Mouse (Mus musculus) limb, embryonic 10.5 days (tissue): Measurements from ENCODE around the gene AI464131. TPM values are rescaled to one million over a fixed set of nuclear protein-coding genes. Genes with fewer than 3 reads are reported as not detected.
A peak's percentile ranks its signal among the peaks of the same experiment; 100 is the strongest.

ENCODE experiments used
- DNase-seq: peaks from one replicate; pipeline ENCODE4 v3.0.0-alpha.2; 2017; ENCODE audit warnings: low spot score
- H3K27ac ChIP-seq: fragments of 300-500 bp; sonication (generic); 2 replicates; pipeline ENCODE4 v1.5.1; 2016; ENCODE audit warnings: mild to moderate bottlenecking
- H3K27me3 ChIP-seq: fragments of 300-500 bp; sonication (generic); 2 replicates; pipeline ENCODE4 v1.6.1; 2016; ENCODE audit warnings: low read depth, mild to moderate bottlenecking; ENCODE audit not compliant: poor library complexity, severe bottlenecking
- H3K36me3 ChIP-seq: fragments of 300-500 bp; sonication (generic); 2 replicates; pipeline ENCODE4 v1.6.1; 2016; ENCODE audit warnings: mild to moderate bottlenecking, moderate library complexity
- H3K4me1 ChIP-seq: fragments of 300-500 bp; sonication (generic); 2 replicates; pipeline ENCODE4 v1.6.1; 2016
- H3K4me3 ChIP-seq: fragments of 300-500 bp; sonication (generic); 2 replicates; pipeline ENCODE4 v1.5.1; 2016; ENCODE audit warnings: mild to moderate bottlenecking, moderate library complexity
- H3K9me3 ChIP-seq: fragments of 300-500 bp; sonication (generic); replicated peaks from 2 replicates; pipeline ENCODE4 v1.6.1; 2016; ENCODE audit warnings: mild to moderate bottlenecking
- WGBS: fragments of 180-500 bp; shearing (Covaris S2); methylation state at CpG from one replicate; pipeline ENCODE4 v1.1.7; 2016; 5-methylcytosine and 5-hydroxymethylcytosine counted together
- polyA plus RNA-seq: library from polyadenylated mRNA; unstranded; fragments of >200 nt; fragmentation: Nextera tagmentation; extraction: Ambion mirVana; gene quantifications from 2 replicates; pipeline ENCODE4 v1.2.1, GENCODE M21; 2016

The AI464131 gene
- polyA plus RNA-seq, 1 experiment from 2014 or later, result 5.2 TPM

- Histone ChIP-seq H3K4me1 (peaks cover 4% of the 10 kb centered on the region; the same call in 1 of the 2 replicates), H3K36me3 (no peaks in the 10 kb centered on the region), H3K27me3 (peaks cover 66% of the 10 kb centered on the region), H3K9me3 (no peaks in the 10 kb centered on the region), H3K4me3 (no peak overlapping the region), H3K27ac (no peak overlapping the region)
- no peak for DNase-seq
- WGBS, result 36% methylated on average over 14 of the region's 14 CpGs
Measured at GRCm38 (mm10) chr4:41520641-41521040, 17.8 kb upstream of the AI464131 start.

DNA sequence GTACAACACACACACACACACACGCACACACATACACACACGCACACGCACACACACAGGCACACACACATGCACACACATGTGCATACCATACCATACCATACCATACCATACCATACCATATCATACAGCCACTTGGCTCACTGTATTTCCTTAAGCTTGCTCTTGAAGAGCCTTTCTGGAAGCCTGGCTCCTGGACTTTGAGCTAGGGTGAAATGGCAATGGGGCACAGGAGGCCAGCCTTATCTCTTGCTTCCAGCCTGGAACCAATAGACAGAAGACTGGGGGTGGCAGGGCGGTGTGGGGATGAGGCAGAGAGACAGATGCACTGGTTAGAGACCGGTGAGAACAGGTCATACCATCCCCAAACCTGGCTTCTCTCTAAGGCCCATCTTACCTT, 16.3 kb upstream of the AI464131 start:
- H3K4me1 ChIP-seq, result peaks cover 8% of the 10 kb centered on the region
- DNase-seq, result no peak
- WGBS, result 93% methylated on average over 5 of the region's 5 CpGs
- H3K27ac ChIP-seq, result no peak overlapping the region
- H3K9me3 ChIP-seq, result no peaks in the 10 kb centered on the region
- H3K4me3 ChIP-seq, result no peak overlapping the region
- H3K36me3 ChIP-seq, result no peaks in the 10 kb centered on the region
- peaks cover 57% of the 10 kb centered on the region for H3K27me3 ChIP-seq

DNA sequence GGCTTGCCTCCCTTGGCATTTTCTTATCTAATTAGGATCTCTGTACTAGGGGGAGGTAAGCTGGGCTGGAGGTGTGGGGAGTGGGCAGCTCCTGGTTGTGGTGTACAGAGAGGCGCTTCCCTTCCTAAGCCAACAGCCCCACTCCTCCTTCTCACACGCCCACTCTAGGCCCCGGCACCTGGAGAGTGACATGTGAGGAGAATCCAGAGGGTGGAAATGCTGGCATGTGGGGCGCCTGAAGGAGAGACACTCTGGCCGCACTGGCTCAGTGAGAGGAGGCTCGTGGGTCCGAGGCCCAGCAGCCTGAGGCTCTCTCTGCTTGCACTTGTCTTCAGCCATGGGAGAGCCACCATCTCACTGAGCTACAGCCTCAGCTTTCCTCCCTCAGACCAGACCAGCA, 15.5 kb upstream of the AI464131 start:
- Histone ChIP-seq H3K4me1 (peaks cover 16% of the 10 kb centered on the region), H3K27ac (0 out of 2 replicates have a peak overlapping the region, but pooled peaks have one; percentile 5), H3K9me3 (no peaks in the 10 kb centered on the region), H3K4me3 (no peak overlapping the region), H3K27me3 (peaks cover 48% of the 10 kb centered on the region), H3K36me3 (no peaks in the 10 kb centered on the region)
- 74% methylated on average over 7 of the region's 7 CpGs for WGBS
- DNase-seq, result no peak

- no peaks in the 10 kb centered on the region for H3K9me3 ChIP-seq
- 79% methylated on average over 2 of the region's 2 CpGs for WGBS
- no peaks in the 10 kb centered on the region for H3K36me3 ChIP-seq
- H3K27me3 ChIP-seq, result peaks cover 47% of the 10 kb centered on the region
- H3K4me1 ChIP-seq, result peaks cover 27% of the 10 kb centered on the region
- H3K27ac ChIP-seq, result 0 out of 2 replicates have a peak within 1 kb of the TSS, but pooled peaks have one; percentile 5
- no peak for DNase-seq
- no peak within 1 kb of the TSS for H3K4me3 ChIP-seq
Measured at GRCm38 (mm10) chr4:41517233-41517632, 14.4 kb upstream of the AI464131 start, which contains the start of gene 1110017D15Rik. TSS of gene 1110017D15Rik (minus strand) at chr4:41517333.

GRCm38 (mm10) chr4:41513714-41514113, 10.8 kb upstream of the AI464131 start:
- Histone ChIP-seq H3K4me3 (no peak overlapping the region), H3K4me1 (peaks cover 23% of the 10 kb centered on the region), H3K27ac (peak overlapping the region; percentile 64), H3K36me3 (no peaks in the 10 kb centered on the region), H3K27me3 (peaks cover 16% of the 10 kb centered on the region), H3K9me3 (no peaks in the 10 kb centered on the region)
- peak; percentile 41 for DNase-seq
- WGBS, result 7% methylated on average over 8 of the region's 8 CpGs

DNA sequence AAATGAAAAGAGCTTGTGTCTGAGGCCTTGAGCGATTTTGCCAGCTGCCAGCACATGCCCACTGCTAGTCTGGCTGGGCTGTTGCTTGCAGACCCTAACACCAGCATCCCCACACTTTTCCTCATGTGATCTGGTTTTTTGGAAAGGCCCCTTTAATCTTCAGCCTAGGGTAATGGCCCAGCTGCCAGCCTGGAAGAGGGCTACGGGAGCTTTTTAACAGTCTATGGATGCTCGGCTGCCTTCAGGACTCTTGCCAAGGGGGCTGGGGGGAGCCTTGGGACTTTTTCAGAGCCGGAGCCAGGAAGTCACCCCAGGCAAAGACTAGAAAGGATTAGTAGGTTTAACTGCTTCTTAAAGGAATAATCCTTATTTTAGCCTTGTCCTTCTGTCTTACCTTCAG, 10.4 kb upstream of the AI464131 start:
- no peak for DNase-seq
- Histone ChIP-seq H3K9me3 (no peaks in the 10 kb centered on the region), H3K27me3 (peaks cover 17% of the 10 kb centered on the region), H3K36me3 (no peaks in the 10 kb centered on the region), H3K27ac (peak overlapping the region; percentile 64), H3K4me1 (peaks cover 23% of the 10 kb centered on the region), H3K4me3 (no peak overlapping the region)
- WGBS, result 22% methylated on average over 4 of the region's 4 CpGs

DNA sequence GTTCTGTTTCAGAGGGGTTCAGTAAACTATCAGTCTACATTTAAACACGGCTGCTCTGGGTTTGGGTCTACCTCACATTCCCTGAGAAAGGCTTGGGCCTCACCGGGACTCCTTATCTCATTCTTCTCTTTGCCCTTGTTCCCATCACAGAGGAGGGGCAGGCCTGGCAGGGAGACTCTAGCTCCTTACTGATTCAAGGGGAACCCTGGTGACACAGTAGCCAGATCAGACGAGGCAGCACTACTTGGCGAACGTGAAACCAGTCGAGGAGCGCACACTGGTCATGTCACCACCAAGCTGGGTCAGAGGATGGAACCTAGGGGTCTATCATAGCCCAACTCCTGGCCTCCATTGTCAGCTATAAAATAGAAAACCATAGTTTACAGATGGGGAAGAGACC, 5.1 kb upstream of the AI464131 start:
- 44% methylated on average over 7 of the region's 7 CpGs for WGBS
- Histone ChIP-seq H3K4me3 (peak overlapping the region; percentile 59), H3K27ac (no peak overlapping the region), H3K27me3 (peaks cover 34% of the 10 kb centered on the region), H3K9me3 (no peaks in the 10 kb centered on the region), H3K36me3 (no peaks in the 10 kb centered on the region), H3K4me1 (peaks cover 35% of the 10 kb centered on the region)
- DNase-seq, result no peak

DNA sequence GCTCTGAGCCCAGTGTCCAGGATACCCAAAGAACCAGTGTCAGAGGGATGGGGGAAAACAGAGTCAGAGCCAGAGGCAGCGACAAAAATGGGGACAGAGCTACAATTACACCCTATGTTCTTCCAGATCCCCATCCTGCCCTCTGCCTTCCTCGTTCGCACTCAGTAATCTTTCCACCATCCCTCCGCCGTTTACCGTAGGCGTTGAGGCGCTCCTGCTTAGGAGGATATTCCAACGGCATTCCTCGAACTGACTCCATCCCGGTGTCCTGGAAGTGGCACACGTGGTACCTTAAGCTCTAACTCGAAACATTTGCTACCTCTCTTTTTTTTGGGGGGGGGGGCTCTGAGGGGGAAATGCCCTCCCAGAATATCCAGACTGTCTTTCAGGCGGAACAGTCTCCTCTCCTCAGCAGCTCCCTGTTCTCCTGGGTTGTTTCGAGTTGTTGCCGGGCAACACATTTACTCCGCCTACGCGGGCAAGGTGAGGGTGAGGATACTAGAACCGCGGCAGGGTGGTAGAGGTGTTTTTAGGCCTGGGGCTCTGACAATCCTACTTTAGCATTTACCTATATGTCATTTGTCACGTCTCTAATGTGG, 4.5 kb upstream of the AI464131 start:
- Histone ChIP-seq H3K36me3 (no peaks in the 10 kb centered on the region), H3K9me3 (no peaks in the 10 kb centered on the region), H3K4me1 (peaks cover 35% of the 10 kb centered on the region), H3K4me3 (peak overlapping the region; percentile 59), H3K27ac (peak overlapping the region; percentile 84), H3K27me3 (peaks cover 38% of the 10 kb centered on the region)
- 1% methylated on average over 22 of the region's 22 CpGs for WGBS
- DNase-seq, result no peak

DNA sequence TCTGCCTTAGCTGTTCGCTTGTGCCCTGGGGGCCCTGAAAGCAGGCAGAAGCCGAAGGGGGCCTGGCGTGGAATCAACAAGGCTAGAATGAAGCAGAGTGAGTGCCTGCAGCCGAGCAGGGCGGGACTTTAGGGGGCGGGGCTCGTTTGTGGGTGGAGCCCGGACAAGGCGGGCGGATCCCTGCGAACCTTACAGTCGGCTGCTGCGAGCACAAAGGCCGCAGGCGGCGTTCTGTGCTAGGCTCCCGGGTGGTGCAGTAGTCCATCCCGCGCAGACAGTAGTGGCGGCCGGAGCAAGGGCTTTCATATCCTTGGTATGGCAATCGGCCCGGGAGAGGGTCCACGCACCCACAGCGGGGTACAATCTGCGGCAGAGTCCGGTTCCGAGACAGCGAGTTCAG, 4.0 kb upstream of the AI464131 start:
- peaks cover 40% of the 10 kb centered on the region for H3K27me3 ChIP-seq
- WGBS, result under 1% methylated on average over 29 of the region's 29 CpGs
- H3K4me3 ChIP-seq, result peak overlapping the region; percentile 59
- H3K9me3 ChIP-seq, result no peaks in the 10 kb centered on the region
- H3K4me1 ChIP-seq, result peaks cover 38% of the 10 kb centered on the region
- peak overlapping the region; percentile 84 for H3K27ac ChIP-seq
- no peaks in the 10 kb centered on the region for H3K36me3 ChIP-seq
- DNase-seq, result peak; percentile 92

GRCm38 (mm10) chr4:41506156-41506555, 3.3 kb upstream of the AI464131 start:
- no peaks in the 10 kb centered on the region for H3K36me3 ChIP-seq
- no peaks in the 10 kb centered on the region for H3K9me3 ChIP-seq
- H3K27me3 ChIP-seq, result peaks cover 48% of the 10 kb centered on the region
- peak overlapping the region; percentile 84; the same call in 1 of the 2 replicates for H3K27ac ChIP-seq
- H3K4me1 ChIP-seq, result peaks cover 38% of the 10 kb centered on the region
- H3K4me3 ChIP-seq, result peak overlapping the region; percentile 59; the same call in 1 of the 2 replicates
- DNase-seq, result peak; percentile 67
- WGBS, result 11% methylated on average over 13 of the region's 13 CpGs

DNA sequence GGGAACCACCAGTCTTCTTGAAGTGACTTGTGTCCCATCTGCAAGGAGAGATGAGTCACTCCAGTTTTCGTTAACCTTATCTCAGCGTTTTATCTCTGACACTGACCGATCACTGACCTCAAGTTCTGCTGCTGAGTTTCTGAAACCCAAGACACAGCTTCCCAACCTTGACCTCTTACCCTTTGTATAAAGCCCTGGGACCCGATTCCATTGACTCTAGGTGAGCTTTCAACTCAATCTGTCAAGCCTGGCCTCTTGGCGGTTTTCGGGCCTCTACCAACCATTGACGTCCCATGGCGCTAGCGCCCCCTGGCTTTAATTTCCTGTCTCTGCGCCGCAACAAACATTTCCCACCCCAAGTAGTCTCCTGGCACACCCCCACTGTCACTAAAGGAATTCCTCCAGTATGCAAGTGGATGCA, 2.3 kb upstream of the AI464131 start:
- no peaks in the 10 kb centered on the region for H3K9me3 ChIP-seq
- H3K27me3 ChIP-seq, result peaks cover 58% of the 10 kb centered on the region
- no peaks in the 10 kb centered on the region for H3K36me3 ChIP-seq
- no peak overlapping the region for H3K27ac ChIP-seq
- H3K4me3 ChIP-seq, result no peak overlapping the region
- WGBS, result 54% methylated on average over 11 of the region's 11 CpGs
- peaks cover 38% of the 10 kb centered on the region for H3K4me1 ChIP-seq
- DNase-seq, result no peak

DNA sequence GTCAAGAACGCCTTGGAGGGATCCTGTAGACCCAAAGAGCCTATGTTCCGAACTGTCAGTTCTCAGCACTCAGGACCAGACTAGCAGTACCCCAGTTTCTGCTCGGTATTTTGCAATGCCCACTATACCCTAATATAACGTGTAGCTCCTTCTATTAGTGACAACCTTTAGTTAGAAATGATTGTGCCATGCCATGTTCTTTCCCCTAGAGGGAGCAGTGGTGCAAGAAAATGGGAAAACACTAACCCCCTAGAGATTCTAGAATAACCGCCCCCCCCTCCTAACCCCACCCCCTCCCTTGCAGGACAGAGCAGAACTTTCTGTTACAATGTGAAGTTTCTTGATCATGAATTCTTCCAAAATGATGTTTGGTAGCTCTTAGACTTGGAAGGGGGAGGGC, 1.4 kb upstream of the AI464131 start:
- H3K27me3 ChIP-seq, result peaks cover 66% of the 10 kb centered on the region
- H3K4me1 ChIP-seq, result peaks cover 41% of the 10 kb centered on the region
- no peak overlapping the region for H3K27ac ChIP-seq
- H3K4me3 ChIP-seq, result no peak overlapping the region
- H3K36me3 ChIP-seq, result no peaks in the 10 kb centered on the region
- H3K9me3 ChIP-seq, result no peaks in the 10 kb centered on the region
- WGBS, result 72% methylated on average over 5 of the region's 5 CpGs
- DNase-seq, result no peak

DNA sequence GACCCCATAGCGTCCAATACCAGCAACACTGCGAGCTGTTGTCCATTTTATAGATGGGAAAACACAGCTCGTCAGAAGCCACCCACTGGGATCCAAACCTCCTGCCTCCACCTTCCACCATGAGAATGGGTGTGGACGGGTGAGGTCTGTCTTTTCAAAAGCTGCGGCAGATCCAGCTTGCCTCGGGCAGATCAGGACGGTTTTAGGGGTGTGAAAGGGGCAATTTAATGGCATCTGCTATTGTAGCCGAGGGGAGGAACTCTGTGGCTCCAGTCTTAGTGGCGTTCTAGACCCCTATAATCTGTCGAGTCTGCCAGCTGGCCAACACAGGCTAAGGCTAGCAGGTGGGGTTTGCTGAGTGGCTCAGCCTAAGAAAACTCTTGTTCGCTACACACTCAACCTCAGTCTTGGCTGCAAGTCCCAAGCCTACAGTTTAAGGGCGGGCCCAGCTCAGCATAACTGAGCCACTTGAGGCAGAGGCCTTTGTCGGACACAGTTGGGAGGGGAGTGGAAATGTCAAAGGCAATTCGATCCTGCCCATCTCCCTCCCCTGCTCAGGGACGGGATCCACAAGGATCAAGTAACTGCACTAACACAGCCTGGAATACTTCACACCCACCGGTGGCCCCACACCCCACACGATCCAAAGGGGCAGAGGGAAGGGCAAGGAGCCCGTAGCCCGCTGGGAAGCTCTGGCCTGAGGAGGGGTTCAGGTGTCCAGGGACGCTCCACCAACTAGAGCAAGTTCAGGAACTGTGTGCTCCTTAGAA, 520 bp downstream of the AI464131 start:
- H3K36me3 ChIP-seq, result no peaks in the 10 kb centered on the region
- H3K4me3 ChIP-seq, result peak overlapping the region; percentile 52
- H3K9me3 ChIP-seq, result no peaks in the 10 kb centered on the region
- WGBS, result 9% methylated on average over 20 of the region's 20 CpGs
- DNase-seq, result no peak
- peak overlapping the region; percentile 76; the same call in 1 of the 2 replicates for H3K27ac ChIP-seq
- H3K27me3 ChIP-seq, result peaks cover 71% of the 10 kb centered on the region
- peaks cover 53% of the 10 kb centered on the region for H3K4me1 ChIP-seq
